Mouse (Mus musculus): ENCODE measurements around the gene Lmln.

DNA sequence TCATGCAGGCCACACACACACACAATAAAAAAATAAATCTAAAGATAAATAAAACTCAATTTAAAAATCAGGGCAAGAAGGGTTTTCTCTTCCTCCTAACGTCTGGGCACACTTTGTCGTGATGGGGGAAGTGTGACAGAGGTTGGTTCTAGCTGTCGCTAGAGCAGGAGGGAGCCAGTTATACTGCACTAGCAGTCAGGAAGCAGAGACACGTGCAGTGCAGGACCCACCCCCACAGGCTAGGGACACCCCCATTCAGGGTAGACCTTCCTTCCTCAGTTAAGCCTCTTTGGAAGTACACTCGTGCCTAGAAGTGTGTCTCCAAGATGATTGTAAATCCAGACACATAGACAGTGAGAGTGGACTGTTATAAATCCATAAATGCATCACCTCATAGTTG, 12.6 kb downstream of the Lmln start:
- TF ChIP-seq CTCF (IDR thresholded peaks at IDR 0.05; ENCODE audit: control insufficient read depth, insufficient read depth, insufficient replicate concordance, low read depth, low read length): no peak
- no peak for TF ChIP-seq POLR2A (IDR thresholded peaks at IDR 0.05; ENCODE audit: control insufficient read depth, low read depth, low read length)

All from testis, adult 2 months (tissue).